Mouse (Mus musculus) ES-E14 (cell line): ENCODE measurements around the gene Yeats4.

ENCODE experiments used
- CHD2 ChIP-seq: IDR thresholded peaks from 2 replicates; pipeline ENCODE4 v1.6.1; 2014; ENCODE audit warnings: mild to moderate bottlenecking, low read depth, low read length, inconsistent platforms
- HCFC1 ChIP-seq: IDR thresholded peaks from 2 replicates; pipeline ENCODE4 v1.6.1; 2012; ENCODE audit warnings: low read length, inconsistent platforms, borderline replicate concordance; ENCODE audit not compliant: insufficient read depth
- MAFK ChIP-seq: IDR thresholded peaks from 2 replicates; pipeline ENCODE4 v1.6.1; 2014; ENCODE audit warnings: mild to moderate bottlenecking, low read depth, low read length, inconsistent platforms; ENCODE audit not compliant: insufficient read depth
- ZC3H11A ChIP-seq: IDR thresholded peaks from 2 replicates; pipeline ENCODE4 v1.6.1; 2012; ENCODE audit warnings: low read depth, mild to moderate bottlenecking, inconsistent platforms, low read length, borderline replicate concordance
- ZNF384 ChIP-seq: IDR thresholded peaks from 2 replicates; pipeline ENCODE4 v1.6.1; 2012; ENCODE audit warnings: low read depth, low read length, inconsistent platforms

- TF ChIP-seq HCFC1 (no peak), ZNF384 (no peak), ZC3H11A (no peak), CHD2 (no peak), MAFK (no peak)
These were observed 16.1 kb downstream of the Yeats4 start for GRCm38 (mm10) chr10:117208221-117208620.
